Mouse (Mus musculus) myocyte (in vitro differentiated cells): ENCODE measurements at regions not wholly inside any gene's neighbourhood (a gene's known extent, or its start where the extent isn't known, plus 50 kb on each side); places are given as distances from the start of the nearest gene placed in this dataset.

ENCODE experiments used
- E2F4 ChIP-seq: IDR thresholded peaks from one replicate; pipeline ENCODE4 v1.6.1; 2011; ENCODE audit warnings: mild to moderate bottlenecking, control low read depth, moderate library complexity; ENCODE audit not compliant: insufficient read depth
- MAX ChIP-seq: IDR thresholded peaks from one replicate; pipeline ENCODE4 v1.6.1; 2011; ENCODE audit warnings: low read depth, mild to moderate bottlenecking, control low read depth
- POLR2A ChIP-seq: IDR thresholded peaks from one replicate; pipeline ENCODE4 v1.6.1; 2011; ENCODE audit warnings: low read depth, mild to moderate bottlenecking, control low read depth, moderate library complexity; ENCODE audit not compliant: insufficient read length

DNA sequence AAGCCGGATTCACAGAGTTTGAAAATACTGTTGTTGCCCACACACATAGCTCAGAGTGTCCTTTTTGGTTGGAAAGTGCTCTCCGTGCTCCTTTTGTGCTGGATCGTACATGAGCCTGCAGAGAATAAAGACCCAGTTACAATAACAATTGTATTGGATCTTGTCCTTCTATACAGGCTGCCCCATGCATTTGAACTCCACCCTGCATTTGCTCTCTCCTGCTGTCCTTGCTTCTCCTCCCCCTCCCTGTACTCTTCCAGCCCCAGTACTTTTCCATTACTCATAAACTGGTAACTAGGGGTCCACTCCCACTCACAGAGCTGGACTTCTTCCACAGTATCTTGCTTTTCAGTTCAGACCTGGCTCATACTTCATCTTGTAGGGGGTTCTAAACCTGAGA, 86.5 kb upstream of the Chmp2b start:
- TF ChIP-seq MAX (no peak), POLR2A (no peak), E2F4 (no peak)
